Mouse (Mus musculus) testis, postnatal 14 days (tissue): ENCODE results near the gene Slc11a1.
"Not testable (repeated sequence)": the region's sequence is repeated elsewhere in the genome, so short reads cannot be mapped to it uniquely, and the experiment has no call there.

Experiments used
- DNase-seq: peaks from one replicate; pipeline ENCODE4 v3.0.0; 2021; ENCODE audit warnings: low spot score

Gene Slc11a1

GRCm38 (mm10) chr1:74387386-74387988 is 12.5 kb downstream of the Slc11a1 start:
- no peak for DNase-seq

- DNase-seq: no peak
These were observed 13.5 kb downstream of the Slc11a1 start for GRCm38 (mm10) chr1:74388398-74388920.

- no peak for DNase-seq
These were observed 14.9 kb downstream of the Slc11a1 start for GRCm38 (mm10) chr1:74389831-74390286.

GRCm38 (mm10) chr1:74390287-74390906 is 15.4 kb downstream of the Slc11a1 start:
- DNase-seq: peak; percentile 76

- DNase-seq: peak; percentile 96
These were observed 16.1 kb downstream of the Slc11a1 start, which contains the start of gene Ctdsp1 for GRCm38 (mm10) chr1:74390924-74391748. Gene Ctdsp1, plus strand, starts transcription at chr1:74391509.

GRCm38 (mm10) chr1:74391844-74392441 is 16.9 kb downstream of the Slc11a1 start:
- peak; percentile 74 for DNase-seq

- DNase-seq: no peak
These were observed 17.5 kb downstream of the Slc11a1 start for GRCm38 (mm10) chr1:74392446-74392994.

GRCm38 (mm10) chr1:74393010-74393409 is 18.0 kb downstream of the Slc11a1 start:
- DNase-seq: no peak

GRCm38 (mm10) chr1:74393697-74394096 is 18.7 kb downstream of the Slc11a1 start:
- DNase-seq: no peak

GRCm38 (mm10) chr1:74394311-74394710 is 19.3 kb downstream of the Slc11a1 start:
- no peak for DNase-seq

- DNase-seq: no peak
These were observed 19.9 kb downstream of the Slc11a1 start for GRCm38 (mm10) chr1:74394858-74395257.

- DNase-seq: no peak
These were observed 20.3 kb downstream of the Slc11a1 start for GRCm38 (mm10) chr1:74395290-74395689.

GRCm38 (mm10) chr1:74396456-74397222 is 21.6 kb downstream of the Slc11a1 start:
- DNase-seq: not testable (repeated sequence)

GRCm38 (mm10) chr1:74397268-74397918 is 22.4 kb downstream of the Slc11a1 start:
- DNase-seq: peak; percentile 95

GRCm38 (mm10) chr1:74397919-74398451 is 23.0 kb downstream of the Slc11a1 start:
- DNase-seq: peak; percentile 63

GRCm38 (mm10) chr1:74400531-74400930 is 25.5 kb downstream of the Slc11a1 start:
- DNase-seq: no peak

GRCm38 (mm10) chr1:74401015-74401702 is 26.2 kb downstream of the Slc11a1 start:
- DNase-seq: no peak

- DNase-seq: no peak
These were observed 29.2 kb downstream of the Slc11a1 start for GRCm38 (mm10) chr1:74404206-74404605.
